8 mouse cellular contexts compared by ENCODE assay signal in the genomic region with DNA sequence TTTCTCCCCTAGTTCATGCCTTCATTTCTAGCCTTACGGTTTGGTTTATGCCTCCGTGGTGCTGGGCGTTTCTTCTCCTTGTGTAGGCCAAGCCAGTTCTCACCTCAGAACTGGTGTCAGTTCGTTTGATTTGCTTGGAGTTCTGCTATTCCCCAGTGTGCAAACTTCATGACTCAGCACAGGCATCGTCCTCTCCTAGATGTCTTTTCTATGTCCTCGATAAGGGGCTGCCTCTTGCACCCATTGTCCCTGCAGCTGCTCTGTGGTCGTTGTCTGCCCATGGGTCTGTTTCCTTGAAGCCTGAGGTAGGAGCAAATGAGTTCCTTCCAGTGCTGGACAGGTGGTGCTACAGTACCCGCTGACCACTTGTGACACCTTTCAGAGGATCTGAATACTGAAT. TPM values are rescaled to one million over a fixed set of nuclear protein-coding genes. Genes with fewer than 3 reads are reported as not detected.
DNase-seq lines count a peak whose midpoint lies in the region; ATAC-seq and TF ChIP-seq lines count a peak whose summit lies in the region.

No protein-coding gene starts in this region.

- peak overlapping the region; percentile 93 for H3K4me3 ChIP-seq in kidney, adult 2 months (ENCODE audit: insufficient read depth, low read depth, low read length)
- peak overlapping the region; percentile 62 for H3K4me3 ChIP-seq in forebrain, postnatal 0 days (ENCODE audit: low read depth, low read length)
- peak overlapping the region; percentile 78 for H3K4me3 ChIP-seq in liver, embryonic 12.5 days
- peak overlapping the region; percentile 82 for H3K4me3 ChIP-seq in stomach, embryonic 15.5 days (replicated peaks)

- H3K9me3 ChIP-seq in forebrain, postnatal 0 days (ENCODE audit: low read length) = no peaks in the 10 kb centered on the region
- no peaks in the 10 kb centered on the region for H3K9me3 ChIP-seq in liver, embryonic 12.5 days (replicated peaks)
- H3K9me3 ChIP-seq in stomach, embryonic 15.5 days = no peaks in the 10 kb centered on the region

- peak overlapping the region; percentile 83 for H3K9ac ChIP-seq in forebrain, postnatal 0 days
- peak overlapping the region; percentile 83 for H3K9ac ChIP-seq in liver, embryonic 12.5 days
- H3K9ac ChIP-seq in stomach, embryonic 15.5 days = peak overlapping the region; percentile 84

- H3K36me3 ChIP-seq in kidney, adult 2 months (ENCODE audit: control insufficient read depth, insufficient read depth, low read length) = no peaks in the 10 kb centered on the region; the same call in 1 of the 2 replicates
- peaks cover 6% of the 10 kb centered on the region for H3K36me3 ChIP-seq in forebrain, postnatal 0 days (ENCODE audit: insufficient read depth)
- H3K36me3 ChIP-seq in liver, embryonic 12.5 days = peaks cover 38% of the 10 kb centered on the region
- peaks cover 7% of the 10 kb centered on the region for H3K36me3 ChIP-seq in stomach, embryonic 15.5 days

- H3K27me3 ChIP-seq in kidney, adult 2 months (replicated peaks; ENCODE audit: control insufficient read depth, insufficient read depth, low read length) = no peaks in the 10 kb centered on the region
- no peaks in the 10 kb centered on the region for H3K27me3 ChIP-seq in forebrain, postnatal 0 days (ENCODE audit: insufficient read depth, low read length)
- H3K27me3 ChIP-seq in liver, embryonic 12.5 days (replicated peaks) = no peaks in the 10 kb centered on the region
- no peaks in the 10 kb centered on the region for H3K27me3 ChIP-seq in stomach, embryonic 15.5 days (replicated peaks)

- ATAC-seq in forebrain, postnatal 0 days = peak; percentile 6; the same call in 1 of the 2 replicates
- ATAC-seq in liver, embryonic 12.5 days = peak; percentile 13
- no peak for ATAC-seq in stomach, embryonic 15.5 days (ENCODE audit: insufficient read depth, low FRiP score, low read depth)

- TF ChIP-seq POLR2A in kidney, adult 2 months (IDR thresholded peaks at IDR 0.05; ENCODE audit: low read depth, low read length) = no peak

- H3K4me1 ChIP-seq in kidney, adult 2 months (ENCODE audit: control insufficient read depth, insufficient read depth, low read length) = peaks cover 8% of the 10 kb centered on the region; the same call in 1 of the 2 replicates
- H3K4me1 ChIP-seq in forebrain, postnatal 0 days (ENCODE audit: insufficient read depth) = peaks cover 6% of the 10 kb centered on the region; the same call in 1 of the 2 replicates
- peaks cover 23% of the 10 kb centered on the region for H3K4me1 ChIP-seq in liver, embryonic 12.5 days
- peaks cover 11% of the 10 kb centered on the region; the same call in 1 of the 2 replicates for H3K4me1 ChIP-seq in stomach, embryonic 15.5 days

- DNase-seq in kidney, adult 2 months = no peak
- no peak for DNase-seq in kidney, postnatal 14 days
- peak; percentile 59 for DNase-seq in NIH3T3 (ENCODE audit: low read depth)
- no peak for DNase-seq in forebrain, postnatal 0 days
- DNase-seq in gastrocnemius, adult 18-20 months (ENCODE audit: low spot score) = no peak
- no peak for DNase-seq in layer of hippocampus, adult 9-11 months

- peak overlapping the region; percentile 58; the same call in 1 of the 2 replicates for H3K27ac ChIP-seq in kidney, adult 2 months (ENCODE audit: insufficient read depth, low read depth, low read length)
- peak overlapping the region; percentile 94 for H3K27ac ChIP-seq in forebrain, postnatal 0 days (ENCODE audit: low read depth, low read length)
- H3K27ac ChIP-seq in liver, embryonic 12.5 days = peak overlapping the region; percentile 89
- H3K27ac ChIP-seq in stomach, embryonic 15.5 days = peak overlapping the region; percentile 82

- peak overlapping the region; percentile 90 for H3K4me2 ChIP-seq in forebrain, postnatal 0 days (ENCODE audit: low read depth)
- peak overlapping the region; percentile 90 for H3K4me2 ChIP-seq in liver, embryonic 12.5 days
- peak overlapping the region; percentile 87 for H3K4me2 ChIP-seq in stomach, embryonic 15.5 days

- 14% methylated on average over 8 of the region's 8 CpGs for whole genome bisulfite sequencing in kidney, adult 2 months
- WGBS in forebrain, postnatal 0 days = 8% methylated on average over 8 of the region's 8 CpGs
- 13% methylated on average over 8 of the region's 8 CpGs for WGBS in liver, embryonic 12.5 days (ENCODE audit: insufficient replicate concordance)
- 14% methylated on average over 8 of the region's 8 CpGs for WGBS in stomach, embryonic 15.5 days

- no peak for TF ChIP-seq CTCF in kidney, adult 2 months (conservative IDR thresholded peaks at IDR 0.05; ENCODE audit: insufficient read depth, insufficient read length, low read depth, low read length)
- TF ChIP-seq CTCF in forebrain, postnatal 0 days (IDR thresholded peaks at IDR 0.05; ENCODE audit: low read depth) = no peak

RNA-seq across cellular contexts. Expression of a gene that starts 0.8 kb away (rescaled TPM):
- 26.4 and 29.2 TPM in 2 replicates for polyA plus RNA-seq in kidney, adult 2 months (2012; rRNA removed)
- total RNA-seq in forebrain, postnatal 0 days (2014; rRNA removed) = 45.1 and 59.7 TPM in 2 replicates
- 12.0 and 14.5 TPM in 2 replicates for polyA plus RNA-seq in forebrain, postnatal 0 days (2015; fragmentation: Nextera tagmentation; extraction: Ambion mirVana)
- polyA plus RNA-seq in liver, embryonic 12.5 days (2016; fragmentation: Nextera tagmentation; extraction: Ambion mirVana) = 18.9 and 20.2 TPM in 2 replicates
- 26.6 and 32.5 TPM in 2 replicates for polyA plus RNA-seq in stomach, embryonic 15.5 days (2015; fragmentation: Nextera tagmentation; extraction: Ambion mirVana)
- total RNA-seq in gastrocnemius, adult 18-20 months (2021) = 10 to 100 TPM; 17.4 to 18.4 TPM

RNA-seq across cellular contexts. Expression of a gene that starts 41.3 kb away (rescaled TPM):
- polyA plus RNA-seq in kidney, adult 2 months (2012; rRNA removed) = 0.13 TPM in 1 of 2 replicates, not detected in the other
- 0.46 and 1.5 TPM in 2 replicates for total RNA-seq in forebrain, postnatal 0 days (2014; rRNA removed)
- 0.58 and 0.85 TPM in 2 replicates for polyA plus RNA-seq in forebrain, postnatal 0 days (2015; fragmentation: Nextera tagmentation; extraction: Ambion mirVana)
- 27.9 and 29.0 TPM in 2 replicates for polyA plus RNA-seq in liver, embryonic 12.5 days (2016; fragmentation: Nextera tagmentation; extraction: Ambion mirVana)
- polyA plus RNA-seq in stomach, embryonic 15.5 days (2015; fragmentation: Nextera tagmentation; extraction: Ambion mirVana) = 9.7 and 10.2 TPM in 2 replicates
- under 1 TPM in 1 of 2 experiments, not detected in 1; 0.07 TPM for total RNA-seq in gastrocnemius, adult 18-20 months (2021)

RNA-seq across cellular contexts. Expression of a gene that starts 41.4 kb away (rescaled TPM):
- 3.7 and 5.5 TPM in 2 replicates for polyA plus RNA-seq in kidney, adult 2 months (2012; rRNA removed)
- total RNA-seq in forebrain, postnatal 0 days (2014; rRNA removed) = 63.1 and 66.0 TPM in 2 replicates
- polyA plus RNA-seq in forebrain, postnatal 0 days (2015; fragmentation: Nextera tagmentation; extraction: Ambion mirVana) = 68.7 and 69.2 TPM in 2 replicates
- 62.4 and 65.8 TPM in 2 replicates for polyA plus RNA-seq in liver, embryonic 12.5 days (2016; fragmentation: Nextera tagmentation; extraction: Ambion mirVana)
- polyA plus RNA-seq in stomach, embryonic 15.5 days (2015; fragmentation: Nextera tagmentation; extraction: Ambion mirVana) = 79.0 and 80.9 TPM in 2 replicates
- total RNA-seq in gastrocnemius, adult 18-20 months (2021) = 10 to 100 TPM; 10.2 to 13.2 TPM
